Mouse (Mus musculus): ENCODE results near the gene Necap2.

- TF ChIP-seq CTCF (IDR thresholded peaks at IDR 0.05; ENCODE audit: control insufficient read depth, insufficient read depth, insufficient replicate concordance, low read depth, low read length) (no peak), POLR2A (IDR thresholded peaks at IDR 0.05; ENCODE audit: control insufficient read depth, low read depth, low read length) (no peak)
Observed at GRCm38 (mm10) chr4:141048810-141049475, 29.2 kb downstream of the Necap2 start.
